Mouse (Mus musculus) thymus, postnatal 10 days (tissue): ENCODE results near the gene Zfp428.
"Not testable (repeated sequence)": the region's sequence is repeated elsewhere in the genome, so short reads cannot be mapped to it uniquely, and the experiment has no call there.

Experiments used
- DNase-seq, 2 experiments: peaks; one replicate each; pipeline ENCODE4 v3.0.0; 2021; ENCODE audit warnings: low spot score in 2 of 2

Gene Zfp428

DNA sequence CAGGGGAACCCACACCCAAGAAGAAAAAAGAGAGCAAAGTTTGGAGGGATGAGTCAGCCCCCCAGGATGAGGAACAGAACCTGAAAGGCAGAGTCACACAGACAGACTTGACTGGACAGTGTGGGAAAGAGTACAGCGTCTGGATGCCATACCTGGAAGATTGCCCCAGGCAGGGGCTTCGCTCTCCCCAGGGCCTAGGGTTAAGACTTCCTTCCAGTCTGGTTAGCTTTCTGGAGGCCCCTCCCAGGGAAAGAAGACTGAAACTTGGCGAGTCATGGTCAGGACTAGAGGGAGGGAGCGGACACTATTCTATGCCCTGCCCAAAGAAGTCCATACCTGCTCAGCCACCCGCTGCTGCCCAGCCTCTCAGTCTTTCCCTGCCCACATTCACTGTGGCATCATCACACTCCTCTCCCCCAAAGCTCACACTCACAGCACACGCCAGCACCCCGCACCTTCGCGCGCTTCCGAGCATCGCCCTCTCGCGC lies 25.8 kb upstream of the Zfp428 start:
- DNase-seq: no peak

DNA sequence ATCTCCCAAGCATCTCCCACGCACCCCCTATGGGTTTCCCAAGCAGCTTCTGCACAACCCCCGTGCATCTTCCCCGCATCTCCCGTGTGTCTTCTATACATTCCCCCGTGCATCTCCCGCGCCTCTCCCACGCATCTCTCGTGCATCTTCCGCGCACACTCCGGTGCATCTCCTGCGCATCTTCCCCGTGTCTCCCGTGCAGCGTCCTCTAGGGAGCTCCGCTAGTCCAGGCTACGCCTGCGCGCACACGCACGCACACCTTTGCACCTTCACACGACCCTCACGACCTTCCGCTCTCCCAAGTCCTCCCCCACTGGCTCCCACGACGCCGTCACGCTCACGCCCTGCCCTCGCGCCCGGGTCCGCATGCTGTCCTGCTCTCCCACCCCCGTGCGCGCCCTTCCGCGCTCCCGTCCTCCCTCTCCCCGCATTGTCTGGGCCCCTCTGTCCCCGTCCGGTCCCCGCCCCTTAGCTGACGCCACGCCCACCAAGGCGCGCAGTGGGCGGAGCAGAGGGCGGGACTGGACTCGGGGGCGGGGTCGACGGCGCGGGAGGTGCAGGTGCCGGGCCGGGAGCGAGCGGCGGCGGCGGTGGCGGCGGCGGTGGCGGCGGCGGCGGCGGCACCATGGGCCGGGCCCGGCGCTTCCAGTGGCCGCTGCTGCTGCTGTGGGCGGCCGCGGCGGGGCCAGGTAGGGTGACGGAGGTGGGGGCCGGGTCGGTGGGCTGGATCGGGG lies 25.2 kb upstream of the Zfp428 start, which contains the start of gene Cadm4:
TSS of gene Cadm4 (plus strand) at position 550 of the 734 bp plus-strand sequence.
- DNase-seq: peak; percentile 82 to 93

DNA sequence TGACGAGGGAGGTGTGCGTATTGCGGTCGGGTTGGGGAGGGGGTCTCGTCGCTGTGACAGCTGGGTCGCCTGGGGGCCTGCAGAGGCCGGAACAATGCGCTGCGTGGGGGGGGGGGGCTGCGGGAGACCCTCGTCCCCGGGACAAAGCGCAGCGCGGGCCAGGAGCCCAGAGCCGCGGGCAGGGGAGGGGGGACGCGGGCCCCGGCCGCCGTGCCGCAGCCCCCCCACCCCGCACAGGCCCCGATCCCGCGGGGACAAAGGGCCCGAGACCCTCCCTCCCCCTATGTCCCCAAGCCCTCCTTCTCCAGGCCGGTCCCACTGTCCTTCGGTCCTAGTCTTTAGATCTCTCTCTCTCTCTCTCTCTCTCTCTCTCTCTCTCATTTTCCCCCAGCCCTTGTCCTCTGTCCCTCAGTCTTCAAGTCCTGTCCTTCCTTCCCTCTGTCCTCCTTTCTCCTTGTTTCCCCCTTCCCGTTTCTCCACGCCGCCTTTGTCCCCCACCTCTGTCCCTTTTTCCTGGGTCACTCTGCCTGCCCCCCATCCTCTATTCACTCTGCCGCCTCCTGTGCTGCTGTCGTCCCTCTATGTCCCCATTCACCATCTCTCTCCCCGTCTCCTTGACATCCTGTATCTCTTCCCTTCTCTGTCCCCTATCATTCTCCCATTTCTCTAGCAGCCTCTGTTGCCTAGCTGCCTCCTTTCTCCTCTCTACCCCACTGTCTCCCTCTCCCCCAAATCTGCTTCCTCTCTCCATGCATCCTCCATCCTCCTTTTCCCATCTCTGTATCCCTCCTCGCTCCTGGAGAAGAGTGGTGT lies 24.4 kb upstream of the Zfp428 start:
- no peak for DNase-seq

DNA sequence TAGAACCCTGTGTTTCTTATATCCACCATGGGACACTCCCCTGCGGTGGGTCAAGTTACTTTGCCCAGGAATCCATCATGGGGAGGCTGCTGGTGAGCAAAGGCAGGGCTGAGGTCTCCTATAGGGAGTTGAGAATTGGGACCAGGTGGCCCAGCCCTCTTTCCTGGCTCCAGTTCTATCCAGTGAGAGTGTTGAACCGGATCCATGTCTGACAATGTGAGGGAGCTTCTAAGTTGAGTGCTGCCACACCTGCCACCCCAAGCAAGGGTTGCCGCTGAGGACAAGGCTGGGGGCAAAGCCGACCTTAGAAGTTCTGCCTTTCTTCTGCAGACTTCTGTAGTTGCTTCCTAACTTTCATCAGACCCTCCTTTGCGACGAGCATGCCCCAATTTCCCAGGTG lies 23.5 kb upstream of the Zfp428 start:
- DNase-seq: not testable (repeated sequence)

DNA sequence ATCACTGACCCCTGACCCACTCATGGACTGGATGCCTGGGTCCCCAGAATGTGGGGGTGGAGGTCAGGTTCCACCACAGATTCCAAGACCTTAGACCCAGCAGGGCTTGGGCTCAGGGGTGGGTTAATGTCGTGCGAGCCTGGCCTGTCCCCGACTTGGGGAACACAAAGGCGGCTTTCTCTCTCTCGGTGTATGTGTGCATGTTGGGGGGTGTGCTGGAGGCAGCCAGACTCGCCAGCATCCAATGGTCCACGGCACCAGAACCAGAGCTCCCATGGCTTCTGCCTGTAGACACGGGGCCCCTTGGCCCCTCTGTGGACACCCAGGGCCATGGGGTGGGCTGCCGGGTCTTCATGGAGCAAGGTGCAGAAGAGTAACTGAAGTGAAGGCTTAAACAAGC lies 21.3 kb upstream of the Zfp428 start:
- DNase-seq: no peak

DNA sequence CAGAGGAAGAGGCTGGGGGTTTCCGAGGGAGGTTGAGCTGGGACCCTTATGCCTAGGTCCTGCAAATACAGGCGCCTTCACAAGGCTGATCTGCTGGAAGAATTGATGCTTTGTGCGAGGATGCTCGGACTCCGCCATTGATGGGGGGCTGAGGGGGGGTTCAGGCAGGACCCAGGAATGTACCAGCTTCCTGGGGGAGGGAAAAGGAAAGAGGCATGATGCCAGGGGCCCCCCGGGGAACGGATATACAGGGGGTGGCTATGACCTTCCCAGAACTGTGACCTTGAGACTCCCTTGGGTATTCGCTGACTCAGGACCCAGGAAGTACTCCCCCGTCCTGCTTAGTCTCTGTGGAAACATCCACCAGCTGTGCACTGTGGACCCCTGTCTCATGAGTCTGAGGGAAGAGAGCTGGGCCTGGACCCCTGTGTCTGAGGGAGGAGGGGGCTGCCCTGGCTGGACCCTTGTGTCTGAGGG lies 20.1 kb upstream of the Zfp428 start:
- DNase-seq: no peak

DNA sequence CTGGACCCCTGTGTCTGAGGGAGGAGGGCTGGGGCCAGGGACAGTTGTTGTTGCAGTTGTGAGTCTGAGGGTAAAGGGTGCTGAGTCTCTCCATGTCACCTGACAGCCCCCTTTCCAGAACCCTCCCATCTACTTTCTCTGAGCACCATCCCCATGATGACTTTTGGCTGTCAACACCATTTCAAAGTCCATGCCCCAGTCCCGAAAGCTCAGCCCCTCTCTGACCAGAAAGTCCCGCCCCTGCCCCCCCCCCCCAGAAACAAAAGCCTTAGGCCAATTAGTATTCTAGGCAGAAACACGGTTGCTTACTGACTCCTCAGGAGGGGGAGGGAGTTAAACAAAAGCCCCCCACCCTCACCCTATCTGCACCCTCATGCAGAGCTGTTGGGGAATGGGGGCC lies 19.4 kb upstream of the Zfp428 start:
- no peak for DNase-seq

DNA sequence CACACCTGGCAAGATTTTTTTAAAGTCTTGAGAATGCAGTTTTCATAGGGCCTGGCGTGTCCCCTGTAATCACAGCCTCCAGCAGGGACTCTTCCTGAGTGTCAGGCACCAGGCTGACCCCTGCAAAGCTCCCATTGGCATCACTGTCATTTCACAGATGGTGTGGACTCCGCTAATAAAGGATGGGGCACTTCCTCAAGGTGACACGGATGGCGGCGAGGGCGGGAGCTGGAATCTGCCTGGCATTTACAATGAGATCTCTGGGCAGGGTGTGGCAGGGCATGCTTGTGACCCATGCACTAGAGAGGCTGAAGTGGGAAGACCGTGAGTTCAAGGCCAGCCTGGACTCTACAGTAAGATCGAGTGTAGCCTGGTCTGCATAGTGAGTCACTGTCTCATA lies 18.5 kb upstream of the Zfp428 start:
- no peak for DNase-seq

DNA sequence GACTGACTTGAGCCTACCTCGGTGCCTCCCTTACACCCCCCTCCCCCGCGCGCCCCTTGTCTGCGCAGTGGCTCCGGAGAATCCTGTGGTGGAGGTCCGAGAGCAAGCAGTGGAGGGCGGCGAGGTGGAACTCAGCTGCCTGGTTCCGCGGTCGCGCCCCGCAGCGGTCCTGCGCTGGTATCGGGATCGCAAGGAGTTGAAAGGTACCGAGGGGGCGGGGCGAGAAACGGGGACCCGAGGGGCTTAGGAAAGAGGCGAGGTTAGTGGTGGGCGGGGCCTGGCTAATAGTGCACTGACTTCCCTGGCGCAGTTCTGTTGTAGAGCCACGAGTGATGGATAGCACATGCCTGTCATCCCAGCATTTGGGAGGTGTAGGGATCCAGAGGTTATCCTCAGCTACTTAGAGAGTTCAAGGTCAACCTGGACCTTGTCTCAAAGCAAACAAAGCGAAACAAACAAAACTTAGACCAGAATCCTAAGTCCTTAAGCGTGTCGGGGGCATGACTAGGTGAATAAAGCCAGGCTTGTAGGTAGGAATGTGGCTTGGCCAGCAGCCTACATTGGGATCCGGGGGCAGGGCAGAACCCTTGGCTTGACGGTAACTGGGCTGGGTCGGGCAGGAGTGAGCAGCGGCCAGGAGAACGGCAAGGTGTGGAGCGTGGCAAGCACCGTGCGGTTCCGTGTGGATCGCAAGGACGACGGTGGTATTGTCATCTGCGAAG lies 6.8 kb upstream of the Zfp428 start:
- no peak for DNase-seq

DNA sequence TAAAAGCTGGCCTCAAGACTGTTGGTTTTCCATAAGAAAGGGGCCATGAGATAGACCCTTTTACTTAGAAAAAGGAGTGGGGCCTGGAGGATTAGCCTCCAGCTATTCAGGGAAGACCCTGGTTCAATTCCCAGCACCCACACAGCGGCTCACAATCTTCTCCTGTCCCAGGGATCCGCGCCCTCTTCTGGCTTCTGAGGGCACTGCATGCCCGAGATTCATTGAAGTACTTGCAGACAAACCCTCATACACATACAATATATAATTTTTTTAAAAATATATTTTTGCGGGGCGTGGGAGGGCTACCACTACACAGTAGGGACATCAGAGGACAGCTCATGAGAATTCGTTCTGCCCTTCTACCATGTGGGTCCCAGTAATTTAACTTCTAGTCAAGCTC lies 5.9 kb upstream of the Zfp428 start:
- DNase-seq: peak in 1 of 2 experiments; percentile 49

DNA sequence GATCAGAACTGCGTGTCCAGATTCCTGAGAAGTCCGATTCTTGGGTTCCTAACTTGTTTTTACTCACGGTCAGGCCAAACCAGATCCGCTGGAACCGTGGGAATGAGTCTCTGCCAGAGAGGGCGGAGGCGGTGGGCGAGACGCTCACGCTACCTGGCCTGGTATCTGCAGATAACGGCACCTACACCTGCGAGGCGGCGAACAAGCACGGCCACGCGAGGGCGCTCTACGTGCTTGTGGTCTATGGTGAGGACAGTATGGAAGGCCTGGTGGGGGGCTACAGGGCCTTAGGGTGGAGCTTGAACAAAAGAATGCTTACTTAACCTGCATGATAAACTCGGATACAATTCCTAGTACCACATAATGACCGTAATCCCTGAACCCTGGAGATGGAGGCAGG lies 5.3 kb upstream of the Zfp428 start:
- peak; percentile 39 to 58 for DNase-seq

DNA sequence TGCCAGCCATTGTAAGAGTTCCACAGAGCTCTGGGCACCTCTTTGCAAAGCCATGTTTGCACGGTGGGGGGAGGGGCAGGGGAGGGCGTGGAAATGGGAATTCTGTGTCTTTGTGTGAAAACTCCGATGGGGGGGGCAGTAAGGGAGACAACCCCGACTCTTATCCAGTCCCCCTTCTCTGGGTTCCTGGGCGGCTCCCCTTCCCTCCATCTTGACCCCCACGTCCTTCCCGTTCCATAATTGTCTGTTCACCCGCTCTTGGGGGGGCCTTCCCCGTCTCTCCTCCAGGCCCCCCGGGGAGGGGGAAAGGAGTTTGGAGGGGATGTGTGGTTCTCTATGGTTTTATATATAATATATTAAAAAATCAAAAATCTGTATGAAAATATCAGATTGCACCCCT lies 2.8 kb upstream of the Zfp428 start:
- no peak for DNase-seq

DNA sequence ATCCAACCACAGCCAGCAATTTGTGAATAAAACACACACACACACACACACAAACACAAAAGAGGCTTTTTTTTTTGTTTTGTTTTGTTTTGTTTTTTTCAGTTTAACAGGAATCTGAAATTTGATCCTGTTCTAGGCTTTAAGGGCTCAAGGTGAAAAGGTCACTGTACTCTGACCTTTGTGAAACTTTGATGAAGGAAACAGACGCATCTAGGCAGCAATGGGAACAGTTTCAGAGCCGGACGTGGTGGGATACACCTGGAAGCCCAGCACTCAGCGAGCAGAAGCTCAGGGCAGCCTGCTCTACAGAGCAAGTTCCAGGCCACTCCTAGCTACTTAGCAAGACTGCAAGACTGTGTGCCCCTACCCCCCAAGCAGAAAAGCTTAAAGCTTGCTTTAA lies 1.9 kb upstream of the Zfp428 start:
- DNase-seq: no peak

DNA sequence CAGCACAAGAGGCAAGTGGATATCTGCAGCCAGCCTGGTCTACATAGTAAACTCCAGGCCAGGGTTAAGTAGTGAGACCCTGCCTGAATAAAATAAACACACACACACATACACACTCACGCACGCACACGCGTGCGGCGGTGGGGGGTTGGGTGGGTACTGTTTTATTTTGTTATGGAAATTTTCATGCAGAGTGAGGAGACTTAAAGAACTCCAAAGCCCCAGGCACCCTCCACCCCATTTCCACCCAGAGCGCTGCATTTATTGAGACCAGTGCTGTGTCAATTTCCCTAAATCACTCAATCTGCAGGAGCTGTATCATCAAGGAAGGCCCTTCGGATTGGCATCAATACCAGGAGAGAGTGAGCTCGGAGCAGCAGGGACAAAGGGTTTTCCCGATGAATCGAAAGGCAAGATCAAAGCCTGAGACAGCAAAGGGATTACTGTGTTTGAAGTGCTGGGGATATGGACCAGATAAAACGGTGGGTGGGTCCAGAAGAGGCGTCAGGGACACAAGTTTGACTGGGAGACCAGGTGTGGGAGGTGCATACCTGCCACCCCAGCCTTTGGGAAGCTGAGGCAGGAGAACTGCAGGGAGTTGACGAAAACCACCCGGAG lies 1.2 kb upstream of the Zfp428 start:
- no peak for DNase-seq

DNA sequence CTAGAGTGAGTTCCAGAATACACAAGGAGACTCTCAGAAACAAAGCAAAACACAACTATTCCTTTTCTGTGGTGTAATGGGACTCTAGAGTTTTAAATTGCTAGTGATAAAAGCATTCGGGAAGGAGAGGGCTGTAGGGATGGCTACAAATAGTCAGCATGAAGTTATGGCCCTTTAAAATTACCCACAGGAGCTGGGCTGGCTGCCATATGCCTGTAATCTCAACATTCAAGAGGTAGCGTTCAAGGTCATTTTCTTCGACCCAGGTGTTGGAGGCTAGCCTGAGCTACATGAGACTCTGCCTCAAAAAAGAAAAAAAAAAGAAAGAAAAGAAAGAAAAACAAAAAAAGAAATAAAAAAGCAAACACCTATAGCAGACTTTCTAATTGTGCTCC lies 744 bp upstream of the Zfp428 start:
- no peak for DNase-seq

DNA sequence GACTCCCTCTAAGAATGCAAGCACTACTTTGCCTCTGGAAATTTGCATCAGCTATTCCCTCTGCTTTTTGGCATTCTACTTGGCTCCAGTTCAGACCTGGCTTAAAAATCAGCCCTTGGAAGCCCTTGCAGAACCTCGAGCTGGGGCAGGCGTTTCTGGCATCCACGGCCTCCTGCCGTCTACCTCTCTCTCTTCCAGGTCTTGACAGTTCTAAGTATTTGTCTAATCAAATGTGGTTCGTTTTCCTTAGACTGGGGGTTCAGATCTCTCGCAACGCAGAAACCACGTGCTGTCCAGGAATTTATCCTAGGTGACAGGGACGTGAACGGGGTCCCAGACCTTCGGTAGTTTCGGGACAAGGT lies 349 bp upstream of the Zfp428 start:
- DNase-seq: no peak

DNA sequence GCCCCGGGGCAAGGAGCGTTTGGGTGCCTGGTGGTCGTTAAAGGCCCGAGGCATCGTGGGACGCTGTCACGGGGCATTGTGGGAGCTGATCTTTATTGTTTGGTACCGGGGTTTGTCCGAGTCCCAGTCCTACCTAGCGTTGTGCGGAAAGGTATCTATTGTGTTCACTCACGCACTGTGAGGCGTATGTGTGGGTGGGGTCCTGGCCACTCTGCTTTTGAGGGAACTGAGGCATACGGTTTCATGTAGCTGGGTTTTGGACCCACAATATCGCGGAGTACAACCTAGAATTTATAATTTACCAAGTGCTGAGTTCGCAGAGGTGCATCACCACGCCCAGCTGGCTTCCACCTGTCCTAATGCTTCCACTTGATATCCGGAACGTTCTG lies 914 bp downstream of the Zfp428 start:
- no peak for DNase-seq

DNA sequence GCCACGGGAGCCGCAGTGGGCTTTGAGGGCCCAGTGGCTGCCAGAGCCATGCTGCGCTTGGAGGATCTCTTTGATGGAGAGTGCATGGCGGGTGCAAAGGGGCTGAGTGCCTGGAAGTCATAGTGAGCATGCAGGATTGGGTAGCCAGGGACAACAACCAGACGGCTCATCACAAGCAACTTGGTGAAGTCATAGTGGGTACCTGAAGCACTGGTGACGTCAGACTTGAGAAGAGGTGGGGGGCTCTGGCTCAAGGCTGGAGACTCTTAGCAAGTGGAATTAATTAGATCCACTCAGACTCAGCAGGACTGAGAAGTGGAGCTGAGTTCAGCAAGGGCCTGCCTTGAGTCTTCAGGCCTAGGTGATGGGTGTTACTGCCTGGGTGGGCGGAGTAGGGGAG lies 5.5 kb downstream of the Zfp428 start, which contains the start of gene AC161166.1:
TSS of gene AC161166.1 (minus strand) at position 101 of the 400 bp plus-strand sequence.
- no peak for DNase-seq

DNA sequence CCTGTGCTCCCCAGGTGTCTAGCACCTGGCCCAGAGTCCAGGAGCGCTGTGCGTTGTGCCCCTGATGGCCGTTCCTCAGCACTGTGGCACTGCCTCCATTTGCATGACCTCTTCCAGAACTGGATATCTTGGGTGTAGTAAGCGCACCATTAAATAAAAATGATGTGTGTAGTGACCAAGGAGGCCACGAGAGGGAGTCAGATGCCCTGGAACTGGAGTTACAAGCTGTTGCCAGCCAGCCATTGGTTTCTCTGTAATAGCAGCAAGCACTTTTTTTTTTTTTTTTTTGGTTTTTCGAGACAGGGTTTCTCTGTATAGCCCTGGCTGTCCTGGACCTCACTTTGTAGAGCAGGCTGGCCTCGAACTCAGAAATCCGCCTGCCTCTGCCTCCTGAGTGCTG lies 9.5 kb downstream of the Zfp428 start:
- DNase-seq: peak in 1 of 2 experiments; percentile 26

DNA sequence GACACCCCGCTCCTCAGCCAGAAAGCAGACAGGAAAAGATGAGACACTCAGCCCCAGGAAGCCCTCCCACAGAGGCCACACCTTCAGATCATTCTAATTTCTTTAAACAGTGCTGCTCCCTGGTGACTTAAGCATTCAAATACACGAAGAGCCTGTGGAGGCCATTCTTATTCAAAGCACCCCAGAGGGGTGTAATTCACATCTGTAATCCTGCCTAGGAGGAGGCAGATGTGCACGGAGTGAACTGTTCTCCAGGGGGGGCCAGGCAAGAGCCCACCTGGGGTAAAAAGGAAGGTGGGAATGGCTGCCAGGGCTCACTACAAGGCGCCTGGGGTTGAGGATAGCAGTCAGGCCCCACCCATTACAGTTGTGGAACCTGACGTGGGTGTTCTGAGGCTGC lies 10.3 kb downstream of the Zfp428 start:
- no peak for DNase-seq

DNA sequence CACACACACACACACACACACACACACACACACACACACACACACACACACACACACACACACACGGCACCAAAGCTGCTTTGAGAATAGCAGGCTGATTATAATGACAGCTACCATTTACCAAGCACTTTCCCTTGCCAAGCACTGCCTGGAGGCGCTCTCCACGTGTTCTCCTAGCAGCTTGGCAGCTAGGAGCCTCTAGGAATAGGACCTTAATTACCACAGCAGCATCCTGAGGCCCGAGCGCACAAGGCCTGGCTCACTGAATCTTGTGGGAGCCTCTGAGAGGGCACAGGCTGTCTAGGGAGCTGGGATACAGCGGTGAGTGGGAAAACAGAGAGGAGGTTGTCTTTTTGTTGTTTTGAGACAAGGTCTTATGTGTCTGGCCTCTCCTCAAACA lies 10.8 kb downstream of the Zfp428 start:
- no peak for DNase-seq

DNA sequence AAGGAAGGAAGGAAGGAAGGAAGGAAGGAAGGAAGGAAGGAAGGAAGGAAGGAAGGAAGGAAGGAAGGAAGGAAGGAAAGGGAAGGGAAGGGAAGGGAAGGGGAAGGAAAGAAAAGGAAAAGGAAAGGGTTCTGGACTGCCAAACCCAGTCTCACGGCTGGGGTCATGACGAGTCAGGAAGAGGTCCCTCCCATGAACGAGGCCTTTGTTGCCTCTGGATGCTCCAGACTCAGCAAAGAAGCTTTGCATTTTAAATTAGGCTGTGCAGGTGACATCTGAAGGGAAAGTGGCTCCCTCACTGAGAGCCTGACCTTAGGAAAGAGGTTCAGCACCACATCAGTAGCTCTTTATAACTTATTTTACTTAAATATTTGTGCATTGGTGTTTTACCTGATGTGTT lies 12.3 kb downstream of the Zfp428 start:
- DNase-seq: no peak
